Mouse (Mus musculus) megakaryocyte, embryonic 14.5 days (primary cell): ENCODE measurements around the gene Igf2bp1. TPM values are rescaled to one million over a fixed set of nuclear protein-coding genes. Genes with fewer than 3 reads are reported as not detected.

Source experiments
- H3K27me3 ChIP-seq: replicated peaks from 2 replicates; pipeline ENCODE3; 2012; ENCODE audit warnings: inconsistent platforms
- H3K36me3 ChIP-seq: replicated peaks from 2 replicates; pipeline ENCODE3; 2012; ENCODE audit warnings: low read length, inconsistent platforms, mixed read lengths
- H3K4me1 ChIP-seq: 2 replicates; pipeline ENCODE4 v1.6.1; 2012; ENCODE audit warnings: inconsistent platforms
- H3K4me3 ChIP-seq: replicated peaks from 2 replicates; pipeline ENCODE3; 2012; ENCODE audit warnings: moderate library complexity, mild to moderate bottlenecking, inconsistent platforms
- H3K9me3 ChIP-seq: 2 replicates; pipeline ENCODE4 v1.6.1; 2012; ENCODE audit warnings: inconsistent platforms
- FLI1 ChIP-seq: IDR thresholded peaks from 2 replicates; pipeline ENCODE4 v1.6.1; 2012; ENCODE audit warnings: low read length, inconsistent platforms, mixed read lengths
- GATA1 ChIP-seq: IDR thresholded peaks from 3 replicates; pipeline ENCODE4 v1.6.1; 2012; ENCODE audit warnings: mixed read lengths, low read length, inconsistent platforms, borderline replicate concordance
- polyA plus RNA-seq: library from polyadenylated mRNA; stranded (reverse); fragments of >175 nt; gene quantifications from 2 replicates; pipeline ENCODE4 v1.2.3, GENCODE M21; 2012; ENCODE audit warnings: low replicate concordance; ENCODE audit not compliant: insufficient read depth

Gene Igf2bp1
- polyA plus RNA-seq, 1 experiment, result 0.06 TPM

GRCm38 (mm10) chr11:95990886-95991708, 14.6 kb downstream of the Igf2bp1 start:
- Histone ChIP-seq H3K9me3 (peaks cover 9% of the 10 kb centered on the region), H3K4me1 (no peaks in the 10 kb centered on the region), H3K27me3 (peaks cover 67% of the 10 kb centered on the region), H3K36me3 (no peaks in the 10 kb centered on the region), H3K4me3 (no peak overlapping the region)
- TF ChIP-seq FLI1, result no peak
- no peak for TF ChIP-seq GATA1

GRCm38 (mm10) chr11:95990431-95990830, 15.3 kb downstream of the Igf2bp1 start:
- TF ChIP-seq FLI1 (no peak), GATA1 (no peak)
- H3K9me3 ChIP-seq, result peaks cover 9% of the 10 kb centered on the region
- no peaks in the 10 kb centered on the region for H3K36me3 ChIP-seq
- no peak overlapping the region for H3K4me3 ChIP-seq
- H3K27me3 ChIP-seq, result peaks cover 65% of the 10 kb centered on the region
- H3K4me1 ChIP-seq, result no peaks in the 10 kb centered on the region

DNA sequence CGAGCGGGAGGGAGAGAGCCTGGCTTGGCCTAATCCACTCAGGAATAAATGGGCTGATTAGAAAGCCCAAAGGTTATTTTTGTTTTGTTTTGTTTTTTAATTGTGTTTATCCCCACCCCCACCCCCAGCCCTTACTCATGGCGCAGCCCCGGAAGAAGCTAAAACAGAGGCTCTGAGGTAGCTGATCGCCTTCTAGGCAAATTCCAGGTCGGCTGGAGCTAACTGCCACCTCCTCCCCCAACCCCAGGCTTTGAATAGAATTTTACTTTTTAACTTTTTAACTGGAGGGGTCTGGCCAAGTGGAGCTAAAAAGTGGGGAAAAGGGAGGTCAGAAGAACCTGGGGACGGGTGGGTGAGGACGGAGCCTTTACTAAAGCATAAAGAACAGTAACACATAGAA, 15.9 kb downstream of the Igf2bp1 start:
- TF ChIP-seq GATA1, result no peak
- TF ChIP-seq FLI1, result no peak
- Histone ChIP-seq H3K27me3 (peaks cover 61% of the 10 kb centered on the region), H3K36me3 (no peaks in the 10 kb centered on the region), H3K4me3 (no peak overlapping the region), H3K9me3 (peaks cover 9% of the 10 kb centered on the region), H3K4me1 (no peaks in the 10 kb centered on the region)

GRCm38 (mm10) chr11:95988533-95988932, 17.2 kb downstream of the Igf2bp1 start:
- no peaks in the 10 kb centered on the region for H3K36me3 ChIP-seq
- H3K9me3 ChIP-seq, result no peaks in the 10 kb centered on the region
- no peak overlapping the region for H3K4me3 ChIP-seq
- H3K4me1 ChIP-seq, result no peaks in the 10 kb centered on the region
- TF ChIP-seq FLI1, result no peak
- no peak for TF ChIP-seq GATA1
- H3K27me3 ChIP-seq, result peaks cover 53% of the 10 kb centered on the region

DNA sequence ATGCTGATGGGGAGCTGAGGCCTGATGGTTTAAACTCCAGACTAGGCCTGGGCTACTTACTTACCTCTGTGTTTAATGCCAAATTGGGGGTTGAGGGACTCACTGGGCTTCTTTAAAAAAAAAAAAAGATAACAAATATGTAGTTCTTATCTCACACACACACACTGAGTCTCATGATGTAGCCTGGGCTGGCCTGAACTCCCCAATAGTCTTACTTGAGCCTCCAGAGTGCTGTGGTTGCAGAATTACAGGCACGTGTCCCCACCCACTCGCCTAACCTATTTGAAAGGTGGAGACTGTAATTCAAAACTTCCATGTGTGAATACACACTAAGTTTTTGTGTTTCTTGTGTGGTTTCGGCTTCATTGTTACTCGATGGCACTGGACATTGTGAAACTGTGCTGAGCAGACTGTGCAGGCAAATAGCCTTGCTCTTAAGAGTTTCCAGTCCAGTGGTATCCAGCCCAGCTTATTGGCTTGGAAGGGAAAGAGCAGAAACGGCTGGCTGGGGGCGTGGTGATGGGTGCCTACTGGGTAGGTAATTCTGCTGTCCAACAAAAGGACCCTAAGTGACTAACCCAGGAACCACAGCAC, 17.8 kb downstream of the Igf2bp1 start:
- Histone ChIP-seq H3K4me1 (no peaks in the 10 kb centered on the region), H3K27me3 (peaks cover 55% of the 10 kb centered on the region), H3K4me3 (no peak overlapping the region), H3K9me3 (no peaks in the 10 kb centered on the region), H3K36me3 (no peaks in the 10 kb centered on the region)
- TF ChIP-seq FLI1, result no peak
- TF ChIP-seq GATA1, result no peak

GRCm38 (mm10) chr11:95982475-95982874, 23.3 kb downstream of the Igf2bp1 start:
- Histone ChIP-seq H3K4me1 (no peaks in the 10 kb centered on the region), H3K27me3 (peaks cover 51% of the 10 kb centered on the region), H3K4me3 (no peak overlapping the region), H3K9me3 (no peaks in the 10 kb centered on the region), H3K36me3 (no peaks in the 10 kb centered on the region)
- no peak for TF ChIP-seq FLI1
- TF ChIP-seq GATA1, result no peak

- Histone ChIP-seq H3K36me3 (no peaks in the 10 kb centered on the region), H3K4me1 (no peaks in the 10 kb centered on the region), H3K4me3 (no peak overlapping the region), H3K27me3 (peaks cover 50% of the 10 kb centered on the region), H3K9me3 (no peaks in the 10 kb centered on the region)
- TF ChIP-seq GATA1 (no peak), FLI1 (no peak)
Observed at GRCm38 (mm10) chr11:95981804-95982203, 23.9 kb downstream of the Igf2bp1 start.

DNA sequence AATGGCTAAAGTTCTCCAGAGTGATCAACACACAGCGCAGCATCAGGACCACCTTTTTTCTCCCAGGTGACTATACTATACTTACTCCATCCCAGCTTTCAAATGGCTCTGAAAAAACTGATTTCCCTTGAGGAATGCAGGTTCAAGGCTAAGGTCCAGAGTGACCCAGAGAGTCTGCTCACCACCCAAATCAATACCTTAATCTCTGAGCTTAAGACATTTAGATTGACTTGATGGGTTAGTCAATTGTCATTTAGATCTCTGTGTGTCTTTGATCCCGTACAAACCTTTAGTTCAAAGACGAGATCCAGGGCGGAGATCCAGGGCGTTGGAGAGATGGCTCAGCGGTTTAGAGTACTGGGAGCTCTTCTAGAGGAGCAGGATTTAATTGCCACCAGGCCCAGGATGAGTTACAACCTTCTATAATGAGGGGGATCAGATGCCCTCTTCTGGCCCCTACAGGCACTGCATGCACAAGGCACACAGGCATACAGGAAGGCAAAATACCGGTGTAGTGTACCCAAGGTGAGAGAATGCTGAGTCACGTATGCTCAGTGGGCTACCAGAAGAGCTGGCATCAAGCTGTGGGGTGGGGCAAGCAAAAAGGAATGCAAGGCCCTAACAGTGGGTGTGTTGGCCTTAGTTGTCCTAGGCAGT, 24.9 kb downstream of the Igf2bp1 start:
- TF ChIP-seq FLI1 (no peak), GATA1 (no peak)
- Histone ChIP-seq H3K9me3 (no peaks in the 10 kb centered on the region), H3K27me3 (peaks cover 51% of the 10 kb centered on the region), H3K36me3 (no peaks in the 10 kb centered on the region), H3K4me3 (no peak overlapping the region), H3K4me1 (no peaks in the 10 kb centered on the region)

GRCm38 (mm10) chr11:95978487-95978886, 27.3 kb downstream of the Igf2bp1 start:
- Histone ChIP-seq H3K9me3 (no peaks in the 10 kb centered on the region), H3K27me3 (peaks cover 60% of the 10 kb centered on the region), H3K36me3 (no peaks in the 10 kb centered on the region), H3K4me1 (peaks cover 4% of the 10 kb centered on the region; the same call in 1 of the 2 replicates), H3K4me3 (no peak overlapping the region)
- TF ChIP-seq FLI1 (no peak), GATA1 (no peak)

DNA sequence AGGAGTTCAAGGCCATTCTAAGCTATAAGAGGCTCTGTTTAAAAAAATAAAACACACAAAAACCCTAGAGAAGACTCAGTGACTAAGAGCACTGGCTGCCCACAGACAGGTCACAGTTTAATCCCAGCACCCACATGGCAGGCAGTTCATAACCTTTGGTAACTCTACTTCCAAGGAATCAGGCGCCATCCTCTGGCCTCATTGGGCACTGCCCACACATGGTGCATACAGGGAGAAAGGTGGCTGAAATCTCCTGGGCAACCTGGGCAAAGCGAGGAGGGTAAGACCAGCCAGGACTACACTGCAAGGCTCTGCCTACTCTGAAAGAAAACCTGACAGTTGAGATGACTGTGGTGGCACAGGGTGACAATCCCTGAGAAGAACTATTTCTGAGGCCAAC, 29.4 kb downstream of the Igf2bp1 start:
- Histone ChIP-seq H3K4me3 (no peak overlapping the region), H3K27me3 (peaks cover 43% of the 10 kb centered on the region), H3K9me3 (no peaks in the 10 kb centered on the region), H3K36me3 (no peaks in the 10 kb centered on the region), H3K4me1 (peaks cover 7% of the 10 kb centered on the region; the same call in 1 of the 2 replicates)
- TF ChIP-seq FLI1 (no peak), GATA1 (no peak)
